Mouse (Mus musculus): ENCODE data around the gene Gstm5.

- no peak for TF ChIP-seq HCFC1 (IDR thresholded peaks at IDR 0.05; ENCODE audit: borderline replicate concordance, insufficient read depth, low read length)
- no peak for TF ChIP-seq CHD2 (IDR thresholded peaks at IDR 0.05; ENCODE audit: low read depth, low read length)
- no peak for TF ChIP-seq ZC3H11A (IDR thresholded peaks at IDR 0.05; ENCODE audit: borderline replicate concordance, low read depth, low read length)
These were observed 45.1 kb upstream of the Gstm5 start for GRCm38 (mm10) chr3:107850418-107851031.

Measured in ES-E14 (cell line).